Mouse (Mus musculus): ENCODE results near the gene Cat. TPM values are rescaled to one million over a fixed set of nuclear protein-coding genes. Genes with fewer than 3 reads are reported as not detected.

Gene Cat
- polyA plus RNA-seq, 1 experiment from 2014 or later: 68.5 TPM

DNA sequence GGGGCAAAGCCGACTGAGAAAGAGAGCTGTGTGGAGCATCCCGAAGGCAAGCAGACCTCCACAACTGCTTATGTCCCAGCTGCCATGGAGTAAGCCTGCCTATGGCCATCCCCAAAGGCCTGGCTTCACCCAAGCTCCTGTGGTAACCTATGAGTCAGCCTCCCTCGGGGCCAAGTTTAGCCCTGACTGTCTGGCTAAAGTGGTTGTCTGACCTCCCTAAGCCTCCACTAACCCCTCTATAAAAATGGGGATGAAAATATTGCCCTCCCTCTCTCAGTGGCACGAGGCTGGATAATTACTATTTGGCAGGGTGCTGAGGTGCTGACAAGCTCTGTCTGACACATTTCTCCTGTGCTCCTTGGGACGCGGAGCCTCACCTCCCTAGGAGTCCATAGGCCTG, 73.6 kb downstream of the Cat start, which contains the start of gene Elf5:
Elf5 (plus strand) TSS at position 341 of the 400 bp plus-strand sequence.
- Histone ChIP-seq H3K9ac (replicated peaks) (no peak within 1 kb of the TSS), H3K27ac (no peak within 1 kb of the TSS), H3K4me1 (replicated peaks) (no peaks in the 10 kb centered on the region), H3K4me3 (replicated peaks) (no peak within 1 kb of the TSS), H3K4me2 (no peak within 1 kb of the TSS), H3K27me3 (no peaks in the 10 kb centered on the region), H3K36me3 (no peaks in the 10 kb centered on the region), H3K9me3 (no peaks in the 10 kb centered on the region)
- ATAC-seq (ENCODE audit: insufficient number of reproducible peaks, insufficient read depth, low FRiP score, low TSS enrichment, low read depth): no peak
- 68% methylated on average over 6 of the region's 6 CpGs for WGBS

- no peak overlapping the region for H3K9ac ChIP-seq (replicated peaks)
- no peak overlapping the region for H3K4me3 ChIP-seq (replicated peaks)
- H3K9me3 ChIP-seq: no peaks in the 10 kb centered on the region
- H3K27ac ChIP-seq: no peak overlapping the region
- H3K4me1 ChIP-seq (replicated peaks): no peaks in the 10 kb centered on the region
- H3K4me2 ChIP-seq: no peak overlapping the region
- no peaks in the 10 kb centered on the region for H3K27me3 ChIP-seq
- WGBS: 79% methylated on average over 3 of the region's 3 CpGs
- H3K36me3 ChIP-seq: no peaks in the 10 kb centered on the region
- ATAC-seq (ENCODE audit: insufficient number of reproducible peaks, insufficient read depth, low FRiP score, low TSS enrichment, low read depth): no peak
Measured at GRCm38 (mm10) chr2:103406239-103406638, 78.7 kb downstream of the Cat start.

Other genes with a start within 250 kb of the Cat start
- 0.10 and 0.14 TPM in 2 replicates for gene Ehf, start 181.9 kb downstream of the Cat start, polyA plus RNA-seq (2016; fragmentation: Nextera tagmentation; extraction: Ambion mirVana)
- not detected in 2 replicates for gene Elf5, start 73.5 kb downstream of the Cat start, polyA plus RNA-seq (2016; fragmentation: Nextera tagmentation; extraction: Ambion mirVana)
- gene Abtb2, start 81.2 kb upstream of the Cat start, polyA plus RNA-seq (2016; fragmentation: Nextera tagmentation; extraction: Ambion mirVana): 19.6 and 21.5 TPM in 2 replicates

Measured in limb, embryonic 12.5 days (tissue).